Mouse (Mus musculus): ENCODE measurements around the gene Dkk3. TPM values are rescaled to one million over a fixed set of nuclear protein-coding genes. Genes with fewer than 3 reads are reported as not detected.

Gene Dkk3
- polyA plus RNA-seq, 1 experiment from 2014 or later = 27.5 TPM

- Histone ChIP-seq H3K9me3 (ENCODE audit: low read length) (no peaks in the 10 kb centered on the region), H3K9ac (replicated peaks; ENCODE audit: low read length) (no peak overlapping the region), H3K27ac (ENCODE audit: low read length) (no peak overlapping the region), H3K36me3 (ENCODE audit: insufficient read depth, low read length) (no peaks in the 10 kb centered on the region), H3K4me2 (replicated peaks; ENCODE audit: low read depth, low read length) (no peak overlapping the region), H3K4me3 (ENCODE audit: low read length) (no peak overlapping the region), H3K27me3 (ENCODE audit: insufficient read depth, low read length) (no peaks in the 10 kb centered on the region), H3K4me1 (ENCODE audit: insufficient read depth, low read length) (no peaks in the 10 kb centered on the region)
- WGBS = 72% methylated on average over 5 of the region's 5 CpGs
- no peak for ATAC-seq (ENCODE audit: low FRiP score, low TSS enrichment)
Measured at GRCm38 (mm10) chr7:112194286-112194685, 35.4 kb upstream of the Dkk3 start.

- H3K4me2 ChIP-seq (replicated peaks; ENCODE audit: low read depth, low read length) = no peak overlapping the region
- no peaks in the 10 kb centered on the region for H3K9me3 ChIP-seq (ENCODE audit: low read length)
- 81% methylated on average over 5 of the region's 5 CpGs for WGBS
- H3K4me3 ChIP-seq (ENCODE audit: low read length) = no peak overlapping the region
- no peaks in the 10 kb centered on the region for H3K27me3 ChIP-seq (ENCODE audit: insufficient read depth, low read length)
- H3K9ac ChIP-seq (replicated peaks; ENCODE audit: low read length) = no peak overlapping the region
- H3K27ac ChIP-seq (ENCODE audit: low read length) = no peak overlapping the region
- no peak for ATAC-seq (ENCODE audit: low FRiP score, low TSS enrichment)
- H3K4me1 ChIP-seq (ENCODE audit: insufficient read depth, low read length) = peaks cover 4% of the 10 kb centered on the region
- no peaks in the 10 kb centered on the region for H3K36me3 ChIP-seq (ENCODE audit: insufficient read depth, low read length)
Measured at GRCm38 (mm10) chr7:112192778-112193177, 33.9 kb upstream of the Dkk3 start.

GRCm38 (mm10) chr7:112192237-112192636, 33.4 kb upstream of the Dkk3 start:
- Histone ChIP-seq H3K4me2 (replicated peaks; ENCODE audit: low read depth, low read length) (no peak overlapping the region), H3K27me3 (ENCODE audit: insufficient read depth, low read length) (no peaks in the 10 kb centered on the region), H3K4me3 (ENCODE audit: low read length) (no peak overlapping the region), H3K36me3 (ENCODE audit: insufficient read depth, low read length) (no peaks in the 10 kb centered on the region), H3K27ac (ENCODE audit: low read length) (no peak overlapping the region), H3K9ac (replicated peaks; ENCODE audit: low read length) (no peak overlapping the region), H3K9me3 (ENCODE audit: low read length) (no peaks in the 10 kb centered on the region), H3K4me1 (ENCODE audit: insufficient read depth, low read length) (peaks cover 7% of the 10 kb centered on the region)
- WGBS = 78% methylated on average over 4 of the region's 4 CpGs
- no peak for ATAC-seq (ENCODE audit: low FRiP score, low TSS enrichment)

- 0 out of 2 replicates have a peak, but pooled peaks have one; percentile 8 for ATAC-seq (ENCODE audit: low FRiP score, low TSS enrichment)
- Histone ChIP-seq H3K9me3 (ENCODE audit: low read length) (no peaks in the 10 kb centered on the region), H3K4me3 (ENCODE audit: low read length) (no peak overlapping the region), H3K27me3 (ENCODE audit: insufficient read depth, low read length) (no peaks in the 10 kb centered on the region), H3K4me1 (ENCODE audit: insufficient read depth, low read length) (peaks cover 7% of the 10 kb centered on the region), H3K9ac (replicated peaks; ENCODE audit: low read length) (no peak overlapping the region), H3K27ac (ENCODE audit: low read length) (no peak overlapping the region), H3K4me2 (replicated peaks; ENCODE audit: low read depth, low read length) (no peak overlapping the region), H3K36me3 (ENCODE audit: insufficient read depth, low read length) (no peaks in the 10 kb centered on the region)
- WGBS = 33% methylated on average over 13 of the region's 13 CpGs
Measured at GRCm38 (mm10) chr7:112187536-112188459, 28.9 kb upstream of the Dkk3 start.

- ATAC-seq (ENCODE audit: low FRiP score, low TSS enrichment) = no peak
- 77% methylated on average over 7 of the region's 7 CpGs for WGBS
- no peak overlapping the region for H3K27ac ChIP-seq (ENCODE audit: low read length)
- H3K4me1 ChIP-seq (ENCODE audit: insufficient read depth, low read length) = peaks cover 7% of the 10 kb centered on the region
- no peak overlapping the region for H3K4me2 ChIP-seq (replicated peaks; ENCODE audit: low read depth, low read length)
- H3K9ac ChIP-seq (replicated peaks; ENCODE audit: low read length) = no peak overlapping the region
- H3K27me3 ChIP-seq (ENCODE audit: insufficient read depth, low read length) = no peaks in the 10 kb centered on the region
- H3K4me3 ChIP-seq (ENCODE audit: low read length) = no peak overlapping the region
- H3K9me3 ChIP-seq (ENCODE audit: low read length) = no peaks in the 10 kb centered on the region
- no peaks in the 10 kb centered on the region for H3K36me3 ChIP-seq (ENCODE audit: insufficient read depth, low read length)
Measured at GRCm38 (mm10) chr7:112186871-112187270, 28.0 kb upstream of the Dkk3 start.

GRCm38 (mm10) chr7:112185226-112185745, 26.4 kb upstream of the Dkk3 start:
- ATAC-seq (ENCODE audit: low FRiP score, low TSS enrichment) = no peak
- Histone ChIP-seq H3K27me3 (ENCODE audit: insufficient read depth, low read length) (no peaks in the 10 kb centered on the region), H3K4me3 (ENCODE audit: low read length) (no peak overlapping the region), H3K36me3 (ENCODE audit: insufficient read depth, low read length) (no peaks in the 10 kb centered on the region), H3K27ac (ENCODE audit: low read length) (no peak overlapping the region), H3K4me2 (replicated peaks; ENCODE audit: low read depth, low read length) (no peak overlapping the region), H3K9ac (replicated peaks; ENCODE audit: low read length) (no peak overlapping the region), H3K9me3 (ENCODE audit: low read length) (no peaks in the 10 kb centered on the region), H3K4me1 (ENCODE audit: insufficient read depth, low read length) (peaks cover 10% of the 10 kb centered on the region)
- WGBS = 38% methylated on average over 9 of the region's 9 CpGs

- 78% methylated on average over 6 of the region's 6 CpGs for WGBS
- Histone ChIP-seq H3K27me3 (ENCODE audit: insufficient read depth, low read length) (no peaks in the 10 kb centered on the region), H3K36me3 (ENCODE audit: insufficient read depth, low read length) (no peaks in the 10 kb centered on the region), H3K9ac (replicated peaks; ENCODE audit: low read length) (no peak overlapping the region), H3K9me3 (ENCODE audit: low read length) (no peaks in the 10 kb centered on the region), H3K4me1 (ENCODE audit: insufficient read depth, low read length) (peaks cover 14% of the 10 kb centered on the region), H3K4me2 (replicated peaks; ENCODE audit: low read depth, low read length) (no peak overlapping the region), H3K27ac (ENCODE audit: low read length) (no peak overlapping the region), H3K4me3 (ENCODE audit: low read length) (no peak overlapping the region)
- ATAC-seq (ENCODE audit: low FRiP score, low TSS enrichment) = no peak
Measured at GRCm38 (mm10) chr7:112184519-112185225, 25.8 kb upstream of the Dkk3 start.

- 36% methylated on average over 5 of the region's 5 CpGs for WGBS
- no peak overlapping the region for H3K4me3 ChIP-seq (ENCODE audit: low read length)
- ATAC-seq (ENCODE audit: low FRiP score, low TSS enrichment) = peak; percentile 23
Measured at GRCm38 (mm10) chr7:112183258-112183841, 24.5 kb upstream of the Dkk3 start.

GRCm38 (mm10) chr7:112180235-112180705, 21.4 kb upstream of the Dkk3 start:
- Histone ChIP-seq H3K9ac (replicated peaks; ENCODE audit: low read length) (0 out of 2 replicates have a peak overlapping the region, but pooled peaks have one; percentile 29), H3K4me3 (ENCODE audit: low read length) (peak overlapping the region; percentile 13; the same call in 1 of the 2 replicates), H3K36me3 (ENCODE audit: insufficient read depth, low read length) (no peaks in the 10 kb centered on the region), H3K4me2 (replicated peaks; ENCODE audit: low read depth, low read length) (peak overlapping the region; percentile 44), H3K27ac (ENCODE audit: low read length) (no peak overlapping the region), H3K9me3 (ENCODE audit: low read length) (no peaks in the 10 kb centered on the region), H3K4me1 (ENCODE audit: insufficient read depth, low read length) (peaks cover 7% of the 10 kb centered on the region; the same call in 1 of the 2 replicates), H3K27me3 (ENCODE audit: insufficient read depth, low read length) (no peaks in the 10 kb centered on the region)
- ATAC-seq (ENCODE audit: low FRiP score, low TSS enrichment) = peak; percentile 84
- 12% methylated on average over 10 of the region's 10 CpGs for WGBS

More at GRCm38 (mm10) chr7:112183258-112183841, 24.5 kb upstream of the Dkk3 start:
- H3K4me1 ChIP-seq (ENCODE audit: insufficient read depth, low read length) = peaks cover 14% of the 10 kb centered on the region
- H3K9ac ChIP-seq (replicated peaks; ENCODE audit: low read length) = no peak overlapping the region
- no peaks in the 10 kb centered on the region for H3K36me3 ChIP-seq (ENCODE audit: insufficient read depth, low read length)
- no peaks in the 10 kb centered on the region for H3K9me3 ChIP-seq (ENCODE audit: low read length)
- H3K27ac ChIP-seq (ENCODE audit: low read length) = no peak overlapping the region
- no peak overlapping the region for H3K4me2 ChIP-seq (replicated peaks; ENCODE audit: low read depth, low read length)
- H3K27me3 ChIP-seq (ENCODE audit: insufficient read depth, low read length) = no peaks in the 10 kb centered on the region

All from kidney, embryonic 16.5 days (tissue).